Mouse (Mus musculus): Measurements from ENCODE around the gene Zfp335. TPM values are rescaled to one million over a fixed set of nuclear protein-coding genes. Genes with fewer than 3 reads are reported as not detected.
"Not testable (repeated sequence)": the region's sequence is repeated elsewhere in the genome, so short reads cannot be mapped to it uniquely, and the experiment has no call there.

Zfp335 gene
- polyA plus RNA-seq, 1 experiment from 2014 or later: 15.1 TPM

GRCm38 (mm10) chr2:164890411-164891049, 21.0 kb downstream of the Zfp335 start:
- H3K27ac ChIP-seq: no peak overlapping the region
- no peak overlapping the region for H3K9ac ChIP-seq (replicated peaks)
- no peak for ATAC-seq
- H3K4me2 ChIP-seq (replicated peaks): no peak overlapping the region
- H3K4me3 ChIP-seq (replicated peaks): no peak overlapping the region
- H3K27me3 ChIP-seq: no peaks in the 10 kb centered on the region
- no peaks in the 10 kb centered on the region for H3K4me1 ChIP-seq (replicated peaks)
- peaks cover 100% of the 10 kb centered on the region for H3K36me3 ChIP-seq
- 93% methylated on average over 24 of the region's 24 CpGs for WGBS
- H3K9me3 ChIP-seq: no peaks in the 10 kb centered on the region

- WGBS: 92% methylated on average over 2 of the region's 2 CpGs
- H3K9ac ChIP-seq (replicated peaks): no peak overlapping the region
Measured at GRCm38 (mm10) chr2:164889960-164890359, 21.6 kb downstream of the Zfp335 start.

GRCm38 (mm10) chr2:164888996-164889395, 22.6 kb downstream of the Zfp335 start:
- Histone ChIP-seq H3K27ac (no peak overlapping the region), H3K9me3 (no peaks in the 10 kb centered on the region), H3K27me3 (no peaks in the 10 kb centered on the region), H3K36me3 (peaks cover 100% of the 10 kb centered on the region), H3K9ac (replicated peaks) (no peak overlapping the region), H3K4me3 (replicated peaks) (no peak overlapping the region), H3K4me1 (replicated peaks) (no peaks in the 10 kb centered on the region), H3K4me2 (replicated peaks) (no peak overlapping the region)
- 85% methylated on average over 12 of the region's 12 CpGs for WGBS
- ATAC-seq: no peak

More at GRCm38 (mm10) chr2:164889960-164890359, 21.6 kb downstream of the Zfp335 start:
- no peak for ATAC-seq
- no peaks in the 10 kb centered on the region for H3K4me1 ChIP-seq (replicated peaks)
- H3K36me3 ChIP-seq: peaks cover 100% of the 10 kb centered on the region
- H3K4me2 ChIP-seq (replicated peaks): no peak overlapping the region
- no peak overlapping the region for H3K27ac ChIP-seq
- H3K4me3 ChIP-seq (replicated peaks): no peak overlapping the region
- no peaks in the 10 kb centered on the region for H3K27me3 ChIP-seq
- no peaks in the 10 kb centered on the region for H3K9me3 ChIP-seq

GRCm38 (mm10) chr2:164886617-164887016, 24.9 kb downstream of the Zfp335 start:
- H3K4me2 ChIP-seq (replicated peaks): no peak overlapping the region
- peaks cover 90% of the 10 kb centered on the region for H3K36me3 ChIP-seq
- no peak overlapping the region for H3K27ac ChIP-seq
- H3K4me3 ChIP-seq (replicated peaks): no peak overlapping the region
- H3K27me3 ChIP-seq: no peaks in the 10 kb centered on the region
- WGBS: 92% methylated on average over 10 of the region's 10 CpGs
- peak overlapping the region; percentile 23; the same call in 1 of the 2 replicates for H3K9ac ChIP-seq (replicated peaks)
- H3K4me1 ChIP-seq (replicated peaks): peaks cover 6% of the 10 kb centered on the region; the same call in 1 of the 2 replicates
- H3K9me3 ChIP-seq: no peaks in the 10 kb centered on the region
- ATAC-seq: no peak

GRCm38 (mm10) chr2:164885788-164886187, 25.8 kb downstream of the Zfp335 start:
- ATAC-seq: no peak
- WGBS: 81% methylated on average over 7 of the region's 7 CpGs
- Histone ChIP-seq H3K36me3 (peaks cover 82% of the 10 kb centered on the region), H3K4me2 (replicated peaks) (no peak overlapping the region), H3K9me3 (no peaks in the 10 kb centered on the region), H3K9ac (replicated peaks) (no peak overlapping the region), H3K4me3 (replicated peaks) (no peak overlapping the region), H3K27me3 (no peaks in the 10 kb centered on the region), H3K27ac (peak overlapping the region; percentile 30), H3K4me1 (replicated peaks) (peaks cover 10% of the 10 kb centered on the region)

DNA sequence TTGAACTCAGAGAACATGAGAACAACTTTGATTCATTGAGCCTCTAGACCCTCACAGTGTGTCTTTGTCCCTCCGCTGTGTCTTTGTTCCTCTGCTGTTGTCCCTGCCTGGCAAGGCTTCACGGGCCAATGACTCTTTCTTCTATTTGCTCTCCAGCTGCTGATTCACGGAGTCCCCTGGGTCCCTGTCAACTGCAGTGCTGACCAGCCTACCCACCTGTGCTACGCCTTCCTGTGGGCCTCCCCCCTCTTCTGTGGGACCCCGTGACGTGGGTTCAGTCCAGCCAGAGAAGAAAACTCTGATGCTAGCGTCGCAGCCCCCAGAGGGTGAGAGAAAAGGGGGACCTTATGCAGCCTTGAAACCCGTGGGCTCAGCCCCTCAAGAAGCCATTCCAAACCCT, 28.9 kb downstream of the Zfp335 start:
- Histone ChIP-seq H3K36me3 (peaks cover 50% of the 10 kb centered on the region), H3K9me3 (no peaks in the 10 kb centered on the region), H3K4me2 (replicated peaks) (no peak overlapping the region), H3K9ac (replicated peaks) (peak overlapping the region; percentile 46; the same call in 1 of the 2 replicates), H3K27ac (peak overlapping the region; percentile 79), H3K4me1 (replicated peaks) (peaks cover 27% of the 10 kb centered on the region), H3K27me3 (no peaks in the 10 kb centered on the region), H3K4me3 (replicated peaks) (no peak overlapping the region)
- ATAC-seq: no peak
- 34% methylated on average over 9 of the region's 9 CpGs for WGBS

- Histone ChIP-seq H3K4me3 (replicated peaks) (peak overlapping the region; percentile 77), H3K36me3 (peaks cover 21% of the 10 kb centered on the region), H3K27me3 (no peaks in the 10 kb centered on the region), H3K9me3 (no peaks in the 10 kb centered on the region), H3K9ac (replicated peaks) (peak overlapping the region; percentile 99), H3K27ac (peak overlapping the region; percentile 100), H3K4me1 (replicated peaks) (peaks cover 34% of the 10 kb centered on the region), H3K4me2 (replicated peaks) (peak overlapping the region; percentile 91)
- peak; percentile 87 for ATAC-seq
- under 1% methylated on average over 47 of the region's 72 CpGs for WGBS
Measured at GRCm38 (mm10) chr2:164879568-164880277, 31.8 kb downstream of the Zfp335 start.

GRCm38 (mm10) chr2:164879228-164879567, 32.4 kb downstream of the Zfp335 start, which contains the start of gene Pcif1:
TSS of gene Pcif1 (plus strand) at chr2:164879304.
- no peaks in the 10 kb centered on the region for H3K9me3 ChIP-seq
- H3K27me3 ChIP-seq: no peaks in the 10 kb centered on the region
- peaks cover 16% of the 10 kb centered on the region for H3K36me3 ChIP-seq
- H3K4me2 ChIP-seq (replicated peaks): peak within 1 kb of the TSS; percentile 91
- ATAC-seq: peak; percentile 88
- WGBS: 0% methylated on average over 40 of the region's 40 CpGs
- peak within 1 kb of the TSS; percentile 99 for H3K9ac ChIP-seq (replicated peaks)
- peak within 1 kb of the TSS; percentile 77 for H3K4me3 ChIP-seq (replicated peaks)
- H3K27ac ChIP-seq: peak within 1 kb of the TSS; percentile 100
- peaks cover 34% of the 10 kb centered on the region for H3K4me1 ChIP-seq (replicated peaks)

DNA sequence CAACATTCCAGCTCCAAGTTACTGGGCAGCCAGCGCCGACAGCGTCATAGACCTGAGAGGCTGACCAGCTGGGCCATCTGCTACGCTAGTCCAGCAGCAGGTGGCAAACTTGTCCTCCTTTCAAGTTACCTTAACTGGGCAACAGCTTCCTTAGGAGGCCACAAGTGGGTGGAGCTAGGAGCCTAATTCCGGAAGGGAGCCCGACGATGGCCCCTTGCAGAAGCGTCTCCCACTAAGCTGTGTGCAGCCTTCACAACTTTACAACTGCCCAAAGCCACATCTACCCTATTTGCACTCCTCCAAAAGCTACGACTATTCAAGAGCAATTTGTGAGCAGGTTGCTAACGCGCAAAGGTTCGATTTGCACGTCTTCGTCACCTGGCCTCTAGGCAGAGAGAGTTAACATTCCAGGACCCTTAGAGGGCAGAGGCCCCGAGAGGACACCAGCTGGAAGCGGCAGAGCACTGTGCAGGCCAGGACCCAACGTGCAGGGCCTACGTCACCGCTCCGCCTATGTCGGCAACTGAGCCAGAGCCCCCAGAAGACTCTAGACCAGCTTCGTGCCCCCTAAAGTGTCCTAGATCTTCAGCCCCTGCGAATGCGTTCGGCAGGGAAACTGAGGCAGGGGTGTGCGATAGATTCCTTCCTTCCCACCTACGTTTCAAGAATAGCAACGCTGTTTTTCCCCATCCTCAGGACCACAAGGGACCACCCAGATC, 32.9 kb downstream of the Zfp335 start:
- Histone ChIP-seq H3K9ac (replicated peaks) (peak overlapping the region; percentile 99), H3K4me2 (replicated peaks) (peak overlapping the region; percentile 91), H3K9me3 (no peaks in the 10 kb centered on the region), H3K27me3 (no peaks in the 10 kb centered on the region), H3K4me3 (replicated peaks) (peak overlapping the region; percentile 77), H3K36me3 (peaks cover 11% of the 10 kb centered on the region), H3K27ac (peak overlapping the region; percentile 100), H3K4me1 (replicated peaks) (peaks cover 34% of the 10 kb centered on the region)
- peak; percentile 71 for ATAC-seq
- 3% methylated on average over 28 of the region's 28 CpGs for WGBS

DNA sequence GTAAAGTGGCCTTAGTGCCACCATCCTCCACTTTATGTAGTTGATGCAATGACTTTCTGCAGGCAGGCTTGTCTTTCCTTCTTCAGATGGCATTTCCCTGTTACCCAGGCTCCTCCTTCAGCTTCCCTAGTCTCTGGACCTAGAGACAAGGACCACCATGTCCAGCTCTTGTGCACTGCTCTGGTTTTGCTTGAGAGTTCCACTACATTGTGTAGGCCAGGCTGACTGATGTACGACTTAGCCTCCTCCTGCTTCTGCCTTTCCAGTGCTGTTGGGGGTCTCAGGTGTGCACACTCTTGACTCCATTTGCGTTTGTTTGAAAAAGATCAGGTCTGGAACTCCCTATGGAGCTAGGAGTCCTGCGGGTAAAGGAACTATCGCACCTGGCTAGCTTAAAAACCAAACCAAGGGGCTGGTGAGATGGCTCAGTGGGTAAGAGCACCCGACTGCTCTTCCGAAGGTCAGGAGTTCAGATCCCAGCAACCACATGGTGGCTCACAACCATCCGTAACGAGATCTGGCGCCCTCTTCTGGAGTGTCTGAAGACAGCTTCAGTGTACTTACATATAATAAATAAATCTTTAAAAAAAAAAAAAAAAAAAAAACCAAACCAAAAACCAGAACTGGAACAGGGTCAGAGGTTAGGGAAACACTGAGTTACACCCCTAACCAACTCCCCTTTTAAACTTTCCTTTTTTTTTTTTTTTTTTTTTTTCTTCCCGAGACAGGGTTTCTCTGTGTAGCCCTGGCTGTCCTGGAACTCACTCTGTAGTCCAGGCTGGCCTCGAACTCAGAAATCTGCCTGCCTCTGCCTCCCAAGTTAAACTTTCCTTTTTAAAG, 34.0 kb downstream of the Zfp335 start:
- not testable (repeated sequence) for H3K27ac ChIP-seq; ATAC-seq; H3K9ac ChIP-seq (replicated peaks); H3K9me3 ChIP-seq; H3K27me3 ChIP-seq; H3K36me3 ChIP-seq
- peak overlapping the region; percentile 91 for H3K4me2 ChIP-seq (replicated peaks)
- 73% methylated on average over 11 of the region's 11 CpGs for WGBS
- peak overlapping the region; percentile 77; the same call in 1 of the 2 replicates for H3K4me3 ChIP-seq (replicated peaks)
- H3K4me1 ChIP-seq (replicated peaks): peaks cover 31% of the 10 kb centered on the region

GRCm38 (mm10) chr2:164875648-164876047, 35.9 kb downstream of the Zfp335 start:
- not testable (repeated sequence) for H3K4me2 ChIP-seq (replicated peaks); ATAC-seq; H3K9me3 ChIP-seq; H3K27me3 ChIP-seq; H3K4me3 ChIP-seq (replicated peaks); H3K36me3 ChIP-seq; H3K9ac ChIP-seq (replicated peaks); H3K27ac ChIP-seq
- 45% methylated on average over 2 of the region's 2 CpGs for WGBS
- H3K4me1 ChIP-seq (replicated peaks): peaks cover 22% of the 10 kb centered on the region

Data from midbrain, embryonic 13.5 days (tissue).